Mouse (Mus musculus) hindbrain, embryonic 15.5 days (tissue): ENCODE data around the gene Erg28. TPM values are rescaled to one million over a fixed set of nuclear protein-coding genes. Genes with fewer than 3 reads are reported as not detected.

Experiments used
- ATAC-seq: fragments of 200-750 bp; cut with Nextera tagmentation; 2 replicates; pipeline ENCODE4 v1.8.0; 2017; ENCODE audit warnings: low read depth, moderate number of reproducible peaks, moderate TSS enrichment; ENCODE audit not compliant: low FRiP score
- H3K27ac ChIP-seq: fragments of 300-500 bp; sonication (generic); replicated peaks from 2 replicates; pipeline ENCODE4 v1.5.1; 2015; ENCODE audit warnings: mild to moderate bottlenecking, inconsistent platforms
- H3K27me3 ChIP-seq: fragments of 300-500 bp; sonication (generic); 2 replicates; pipeline ENCODE4 v1.6.1; 2015; ENCODE audit warnings: control low read depth, inconsistent platforms
- H3K36me3 ChIP-seq: fragments of 300-500 bp; sonication (generic); 2 replicates; pipeline ENCODE4 v1.6.1; 2015; ENCODE audit warnings: control low read depth, inconsistent platforms
- H3K4me1 ChIP-seq: fragments of 300-500 bp; sonication (generic); replicated peaks from 2 replicates; pipeline ENCODE4 v1.6.1; 2015; ENCODE audit warnings: control low read depth, inconsistent platforms
- H3K4me2 ChIP-seq: fragments of 300-500 bp; sonication (generic); 2 replicates; pipeline ENCODE4 v1.6.1; 2015; ENCODE audit warnings: moderate library complexity, mild to moderate bottlenecking, inconsistent platforms
- H3K4me3 ChIP-seq: fragments of 300-500 bp; sonication (generic); 2 replicates; pipeline ENCODE4 v1.5.1; 2015; ENCODE audit warnings: mild to moderate bottlenecking, inconsistent platforms
- H3K9ac ChIP-seq: fragments of 300-500 bp; sonication (generic); 2 replicates; pipeline ENCODE4 v1.6.1; 2015; ENCODE audit warnings: inconsistent platforms
- H3K9me3 ChIP-seq: fragments of 300-500 bp; sonication (generic); 2 replicates; pipeline ENCODE4 v1.6.1; 2016; ENCODE audit warnings: control low read depth, inconsistent platforms
- WGBS: fragments of 180-500 bp; shearing (Covaris S2); methylation state at CpG from one replicate; pipeline ENCODE4 v1.1.7; 2015; 5-methylcytosine and 5-hydroxymethylcytosine counted together
- polyA plus RNA-seq: library from polyadenylated mRNA; unstranded; fragments of >200 nt; fragmentation: Nextera tagmentation; extraction: Ambion mirVana; gene quantifications from 2 replicates; pipeline ENCODE4 v1.2.1, GENCODE M21; 2015

Erg28 gene
- polyA plus RNA-seq, 1 experiment from 2014 or later = 110 TPM

- no peak overlapping the region for H3K4me3 ChIP-seq
- no peak overlapping the region for H3K9ac ChIP-seq
- no peaks in the 10 kb centered on the region for H3K4me1 ChIP-seq
- no peak overlapping the region for H3K27ac ChIP-seq
- no peak for ATAC-seq
- WGBS = 83% methylated on average over 7 of the region's 7 CpGs
- no peaks in the 10 kb centered on the region for H3K9me3 ChIP-seq
- H3K27me3 ChIP-seq = no peaks in the 10 kb centered on the region
- no peak overlapping the region for H3K4me2 ChIP-seq
- peaks cover 10% of the 10 kb centered on the region; the same call in 1 of the 2 replicates for H3K36me3 ChIP-seq
These were observed 24.0 kb upstream of the Erg28 start for GRCm38 (mm10) chr12:85848164-85848958.

- ATAC-seq = no peak
- WGBS = 96% methylated on average over 12 of the region's 12 CpGs
These were observed 15.1 kb upstream of the Erg28 start for GRCm38 (mm10) chr12:85839371-85840000.

GRCm38 (mm10) chr12:85837765-85838164, 13.4 kb upstream of the Erg28 start:
- no peak overlapping the region for H3K4me3 ChIP-seq
- peaks cover 3% of the 10 kb centered on the region; the same call in 1 of the 2 replicates for H3K36me3 ChIP-seq
- H3K27me3 ChIP-seq = no peaks in the 10 kb centered on the region
- H3K27ac ChIP-seq = no peak overlapping the region
- ATAC-seq = no peak
- no peaks in the 10 kb centered on the region for H3K9me3 ChIP-seq
- 91% methylated on average over 2 of the region's 2 CpGs for WGBS
- H3K4me2 ChIP-seq = no peak overlapping the region
- no peaks in the 10 kb centered on the region for H3K4me1 ChIP-seq
- no peak overlapping the region for H3K9ac ChIP-seq

More at GRCm38 (mm10) chr12:85839371-85840000, 15.1 kb upstream of the Erg28 start:
- Histone ChIP-seq H3K9ac (no peak overlapping the region), H3K36me3 (peaks cover 4% of the 10 kb centered on the region; the same call in 1 of the 2 replicates), H3K4me2 (no peak overlapping the region), H3K4me1 (no peaks in the 10 kb centered on the region), H3K27me3 (no peaks in the 10 kb centered on the region), H3K9me3 (no peaks in the 10 kb centered on the region), H3K4me3 (no peak overlapping the region), H3K27ac (no peak overlapping the region)

- H3K4me2 ChIP-seq = no peak overlapping the region
- H3K4me3 ChIP-seq = no peak overlapping the region
- no peak overlapping the region for H3K9ac ChIP-seq
- H3K27ac ChIP-seq = no peak overlapping the region
- no peaks in the 10 kb centered on the region for H3K9me3 ChIP-seq
- ATAC-seq = no peak
- H3K36me3 ChIP-seq = peaks cover 12% of the 10 kb centered on the region; the same call in 1 of the 2 replicates
- 94% methylated on average over 2 of the region's 2 CpGs for WGBS
- no peaks in the 10 kb centered on the region for H3K4me1 ChIP-seq
- H3K27me3 ChIP-seq = no peaks in the 10 kb centered on the region
These were observed 10.2 kb upstream of the Erg28 start for GRCm38 (mm10) chr12:85834543-85834942.

- H3K27me3 ChIP-seq = no peaks in the 10 kb centered on the region
- WGBS = 65% methylated on average over 3 of the region's 3 CpGs
These were observed 6.3 kb upstream of the Erg28 start for GRCm38 (mm10) chr12:85830691-85831090.

GRCm38 (mm10) chr12:85829866-85830265, 5.5 kb upstream of the Erg28 start:
- ATAC-seq = no peak
- 90% methylated on average over 3 of the region's 3 CpGs for WGBS
- Histone ChIP-seq H3K4me3 (no peak overlapping the region), H3K36me3 (peaks cover 17% of the 10 kb centered on the region; the same call in 1 of the 2 replicates), H3K4me1 (peaks cover 6% of the 10 kb centered on the region; the same call in 1 of the 2 replicates), H3K4me2 (no peak overlapping the region), H3K9ac (no peak overlapping the region), H3K27me3 (no peaks in the 10 kb centered on the region), H3K9me3 (no peaks in the 10 kb centered on the region), H3K27ac (no peak overlapping the region)

More at GRCm38 (mm10) chr12:85830691-85831090, 6.3 kb upstream of the Erg28 start:
- no peaks in the 10 kb centered on the region for H3K9me3 ChIP-seq
- peaks cover 4% of the 10 kb centered on the region; the same call in 1 of the 2 replicates for H3K4me1 ChIP-seq
- H3K27ac ChIP-seq = no peak overlapping the region
- H3K9ac ChIP-seq = no peak overlapping the region
- H3K4me2 ChIP-seq = no peak overlapping the region
- ATAC-seq = no peak
- peaks cover 17% of the 10 kb centered on the region; the same call in 1 of the 2 replicates for H3K36me3 ChIP-seq
- no peak overlapping the region for H3K4me3 ChIP-seq

GRCm38 (mm10) chr12:85828856-85829255, 4.5 kb upstream of the Erg28 start:
- H3K36me3 ChIP-seq = peaks cover 17% of the 10 kb centered on the region; the same call in 1 of the 2 replicates

GRCm38 (mm10) chr12:85825822-85826221, 1.5 kb upstream of the Erg28 start:
- H3K4me1 ChIP-seq = peaks cover 28% of the 10 kb centered on the region
- peaks cover 10% of the 10 kb centered on the region for H3K36me3 ChIP-seq
- no peak overlapping the region for H3K27ac ChIP-seq
- H3K27me3 ChIP-seq = no peaks in the 10 kb centered on the region
- H3K4me3 ChIP-seq = 0 out of 2 replicates have a peak overlapping the region, but pooled peaks have one; percentile 86
- H3K4me2 ChIP-seq = peak overlapping the region; percentile 69
- no peak overlapping the region for H3K9ac ChIP-seq
- H3K9me3 ChIP-seq = no peaks in the 10 kb centered on the region
- no peak for ATAC-seq
- 79% methylated on average over 2 of the region's 2 CpGs for WGBS

More at GRCm38 (mm10) chr12:85828856-85829255, 4.5 kb upstream of the Erg28 start:
- H3K9ac ChIP-seq = no peak overlapping the region
- WGBS = 99% methylated on average over 3 of the region's 3 CpGs
- no peak overlapping the region for H3K4me3 ChIP-seq
- no peaks in the 10 kb centered on the region for H3K27me3 ChIP-seq
- no peaks in the 10 kb centered on the region for H3K9me3 ChIP-seq
- no peak for ATAC-seq
- H3K27ac ChIP-seq = no peak overlapping the region
- H3K4me1 ChIP-seq = peaks cover 7% of the 10 kb centered on the region
- no peak overlapping the region for H3K4me2 ChIP-seq

- H3K27me3 ChIP-seq = no peaks in the 10 kb centered on the region
- H3K9ac ChIP-seq = peak overlapping the region; percentile 85
- 8% methylated on average over 8 of the region's 8 CpGs for WGBS
- peak overlapping the region; percentile 95 for H3K27ac ChIP-seq
- H3K4me1 ChIP-seq = peaks cover 28% of the 10 kb centered on the region
- H3K36me3 ChIP-seq = peaks cover 12% of the 10 kb centered on the region
- no peaks in the 10 kb centered on the region for H3K9me3 ChIP-seq
- ATAC-seq = no peak
- H3K4me2 ChIP-seq = peak overlapping the region; percentile 69
- H3K4me3 ChIP-seq = peak overlapping the region; percentile 86
These were observed 1.0 kb upstream of the Erg28 start for GRCm38 (mm10) chr12:85825361-85825760.

GRCm38 (mm10) chr12:85822051-85822450, 2.3 kb downstream of the Erg28 start:
- 76% methylated on average over 9 of the region's 9 CpGs for WGBS
- H3K9ac ChIP-seq = no peak overlapping the region

GRCm38 (mm10) chr12:85813599-85813998, 10.8 kb downstream of the Erg28 start:
- 74% methylated on average over 2 of the region's 2 CpGs for WGBS
- ATAC-seq = no peak
- H3K27me3 ChIP-seq = no peaks in the 10 kb centered on the region
- no peak overlapping the region for H3K4me3 ChIP-seq
- no peaks in the 10 kb centered on the region for H3K4me1 ChIP-seq
- H3K27ac ChIP-seq = no peak overlapping the region
- H3K9ac ChIP-seq = no peak overlapping the region
- peaks cover 39% of the 10 kb centered on the region for H3K36me3 ChIP-seq
- no peak overlapping the region for H3K4me2 ChIP-seq
- no peaks in the 10 kb centered on the region for H3K9me3 ChIP-seq

More at GRCm38 (mm10) chr12:85822051-85822450, 2.3 kb downstream of the Erg28 start:
- Histone ChIP-seq H3K4me2 (no peak overlapping the region), H3K27ac (no peak overlapping the region), H3K36me3 (peaks cover 26% of the 10 kb centered on the region), H3K9me3 (no peaks in the 10 kb centered on the region), H3K27me3 (no peaks in the 10 kb centered on the region), H3K4me1 (peaks cover 28% of the 10 kb centered on the region), H3K4me3 (no peak overlapping the region)
- no peak for ATAC-seq

- WGBS = 94% methylated on average over 4 of the region's 4 CpGs
- Histone ChIP-seq H3K4me3 (no peak overlapping the region), H3K27me3 (no peaks in the 10 kb centered on the region), H3K36me3 (peaks cover 30% of the 10 kb centered on the region), H3K9ac (no peak overlapping the region), H3K27ac (no peak overlapping the region), H3K4me2 (no peak overlapping the region), H3K4me1 (no peaks in the 10 kb centered on the region), H3K9me3 (no peaks in the 10 kb centered on the region)
- no peak for ATAC-seq
These were observed 12.7 kb downstream of the Erg28 start for GRCm38 (mm10) chr12:85811676-85812075.
